Mouse (Mus musculus) brain, embryonic 14.5 days (tissue): ENCODE data around the gene Prkca. TPM values are rescaled to one million over a fixed set of nuclear protein-coding genes. Genes with fewer than 3 reads are reported as not detected.

Experiments
- DNase-seq: peaks from one replicate; pipeline ENCODE4 v3.0.0-alpha.2; 2011; ENCODE audit warnings: low read depth
- CTCF ChIP-seq: fragments of 200-500 bp; IDR thresholded peaks from 2 replicates; pipeline ENCODE4 v1.5.1; 2012; ENCODE audit warnings: inconsistent platforms, mild to moderate bottlenecking, moderate library complexity, borderline replicate concordance; ENCODE audit not compliant: insufficient read depth, insufficient read length; ENCODE audit errors: extremely low read depth
- POLR2A ChIP-seq: fragments of 200-500 bp; IDR thresholded peaks from 2 replicates; pipeline ENCODE4 v1.6.1; 2012; ENCODE audit warnings: mild to moderate bottlenecking, inconsistent platforms, borderline replicate concordance; ENCODE audit not compliant: poor library complexity, insufficient read depth, insufficient read length, severe bottlenecking; ENCODE audit errors: extremely low read depth
- polyA plus RNA-seq: library from polyadenylated mRNA; depleted of rRNA; stranded (reverse); fragments of >200 nt; gene quantifications from 2 replicates; pipeline ENCODE4 v1.2.3, GENCODE M21; 2012

Gene Prkca
- polyA plus RNA-seq, 1 experiment: 13.1 TPM

GRCm38 (mm10) chr11:108230101-108230500 lies 113.6 kb downstream of the Prkca start:
- DNase-seq: no peak
- TF ChIP-seq CTCF (no peak), POLR2A (no peak)

DNA sequence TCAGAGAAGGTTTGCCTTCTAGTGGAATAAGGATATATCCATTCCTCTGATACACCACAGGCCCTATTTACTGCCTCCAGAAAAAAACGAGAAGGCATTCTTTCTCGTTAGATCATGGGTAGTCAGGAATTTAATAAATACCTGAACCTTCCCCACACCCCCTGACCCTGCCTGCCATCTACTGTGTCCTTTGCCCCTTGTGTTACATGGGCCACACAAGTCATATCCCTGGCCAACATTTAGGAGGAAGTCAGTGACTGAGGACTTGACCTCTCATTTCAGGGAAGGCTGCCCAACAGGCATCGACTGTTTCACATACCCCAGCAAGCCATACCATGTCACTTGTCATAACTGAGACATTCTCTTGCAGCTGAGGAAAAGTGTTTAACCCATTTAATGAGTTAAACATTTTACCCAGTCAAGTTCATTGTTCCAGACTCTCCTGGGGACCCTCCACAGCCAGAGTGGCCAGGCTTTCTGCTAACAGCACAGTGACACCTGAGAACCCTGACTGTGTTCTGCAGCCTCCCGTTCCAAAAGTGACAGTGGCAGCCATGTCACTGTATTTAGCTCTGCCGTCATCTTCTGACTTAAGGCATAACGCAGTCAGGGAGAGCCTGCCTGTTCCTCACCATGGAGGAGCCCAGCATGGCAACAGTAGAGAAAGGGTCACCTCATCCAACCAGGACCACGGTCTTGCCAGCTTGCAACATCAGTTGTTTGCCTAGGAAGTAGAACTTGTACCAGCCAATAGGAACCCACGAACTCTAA lies 114.4 kb downstream of the Prkca start:
- TF ChIP-seq CTCF (no peak), POLR2A (no peak)
- no peak for DNase-seq

GRCm38 (mm10) chr11:108228497-108228896 lies 115.2 kb downstream of the Prkca start:
- no peak for DNase-seq
- TF ChIP-seq POLR2A (no peak), CTCF (no peak)

- peak; percentile 61 for DNase-seq
- TF ChIP-seq POLR2A (no peak), CTCF (no peak)
Measured at GRCm38 (mm10) chr11:108226248-108226647, 117.5 kb downstream of the Prkca start.

GRCm38 (mm10) chr11:108224233-108224973 lies 119.3 kb downstream of the Prkca start:
- TF ChIP-seq CTCF: no peak
- no peak for TF ChIP-seq POLR2A
- DNase-seq: peak; percentile 68

- peak; percentile 37 for DNase-seq
- TF ChIP-seq POLR2A: no peak
- TF ChIP-seq CTCF: no peak
Measured at GRCm38 (mm10) chr11:108223613-108224232, 120.0 kb downstream of the Prkca start.

GRCm38 (mm10) chr11:108223154-108223553 lies 120.6 kb downstream of the Prkca start:
- DNase-seq: peak; percentile 43
- TF ChIP-seq CTCF (no peak), POLR2A (no peak)

DNA sequence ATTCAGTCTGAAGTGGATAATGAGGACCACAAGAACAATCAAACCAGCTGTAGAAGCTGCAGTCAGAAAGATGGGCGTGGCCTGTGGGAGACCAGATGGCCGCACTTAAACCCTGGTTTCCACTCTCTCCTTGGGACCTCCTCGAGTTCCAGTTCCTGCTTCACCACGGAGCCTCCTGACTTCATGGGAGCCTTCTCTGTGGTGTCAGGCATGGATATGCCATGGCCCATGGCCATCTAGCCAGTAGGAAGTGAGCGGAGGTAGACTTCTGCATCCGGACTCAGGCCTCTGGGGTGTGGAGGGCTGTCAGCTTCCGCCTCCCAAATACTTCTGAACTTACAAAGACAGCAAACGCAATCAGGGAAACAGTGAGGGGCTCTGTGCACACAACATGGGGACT lies 121.1 kb downstream of the Prkca start:
- peak; percentile 78 for DNase-seq
- TF ChIP-seq POLR2A (no peak), CTCF (no peak)

GRCm38 (mm10) chr11:108222026-108222425 lies 121.7 kb downstream of the Prkca start:
- TF ChIP-seq POLR2A (no peak), CTCF (no peak)
- DNase-seq: peak; percentile 85

- TF ChIP-seq CTCF: no peak
- TF ChIP-seq POLR2A: no peak
- peak; percentile 94 for DNase-seq
Measured at GRCm38 (mm10) chr11:108221124-108221835, 122.4 kb downstream of the Prkca start.

- peak; percentile 23 for DNase-seq
- TF ChIP-seq POLR2A: no peak
- no peak for TF ChIP-seq CTCF
Measured at GRCm38 (mm10) chr11:108220605-108221004, 123.1 kb downstream of the Prkca start.
